Mouse (Mus musculus): Measurements from ENCODE around the gene Gng12. TPM values are rescaled to one million over a fixed set of nuclear protein-coding genes. Genes with fewer than 3 reads are reported as not detected.

The Gng12 gene
- polyA plus RNA-seq, 1 experiment from 2014 or later, result 265 TPM

DNA sequence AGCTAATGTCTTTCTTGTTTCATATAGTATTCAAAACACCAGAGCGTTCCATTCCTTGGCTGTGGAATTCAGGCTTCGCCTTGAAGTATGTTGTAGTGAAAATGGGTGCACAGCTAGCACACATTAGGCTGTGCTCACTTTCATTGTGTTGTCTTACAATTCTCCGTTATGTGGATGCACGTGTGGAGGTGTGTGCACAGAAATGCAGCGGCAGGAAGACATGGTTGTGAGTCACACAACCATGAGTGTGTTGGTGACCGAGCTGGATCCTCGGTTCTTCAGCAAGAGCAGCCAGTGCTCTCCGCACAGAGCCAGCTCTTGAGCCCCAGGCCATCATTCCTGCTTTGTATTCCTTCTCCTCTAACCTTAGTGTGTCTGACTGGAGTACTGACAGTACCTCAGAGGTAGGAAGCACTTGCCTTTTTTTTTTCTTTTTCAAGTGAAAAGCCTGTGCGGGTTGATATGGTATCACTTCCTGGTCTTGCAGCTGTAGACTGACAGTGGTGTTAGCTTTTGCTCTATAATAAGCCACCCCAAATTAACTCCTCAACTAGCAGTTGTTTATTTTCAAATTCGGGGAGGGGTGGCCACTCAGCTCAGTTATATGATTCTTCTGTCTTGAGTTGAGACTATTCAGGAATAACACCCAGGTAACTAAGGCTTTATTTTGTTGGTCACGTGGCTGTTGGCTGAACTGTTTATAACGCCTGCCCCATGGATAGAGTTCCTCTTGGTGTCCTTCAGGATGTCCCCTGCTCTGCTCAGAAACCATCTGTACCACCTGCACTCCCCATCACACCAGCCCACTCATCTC, 48.2 kb downstream of the Gng12 start:
- no peak for TF ChIP-seq CTCF (IDR thresholded peaks at IDR 0.05; ENCODE audit: low read depth)
- WGBS, result 76% methylated on average over 12 of the region's 12 CpGs
- no peak for ATAC-seq
- Histone ChIP-seq H3K9me3 (ENCODE audit: control insufficient read depth) (no peaks in the 10 kb centered on the region), H3K27me3 (replicated peaks; ENCODE audit: control insufficient read depth, insufficient read depth, low read length) (no peaks in the 10 kb centered on the region), H3K4me3 (ENCODE audit: low read depth, low read length) (no peak overlapping the region), H3K4me1 (replicated peaks; ENCODE audit: control insufficient read depth, insufficient read depth, low read length) (no peaks in the 10 kb centered on the region; the same call in 1 of the 2 replicates), H3K27ac (ENCODE audit: low read depth, low read length) (no peak overlapping the region), H3K36me3 (ENCODE audit: control insufficient read depth, insufficient read depth) (peaks cover 6% of the 10 kb centered on the region; the same call in 1 of the 2 replicates), H3K9ac (ENCODE audit: low read depth, low read length) (no peak overlapping the region), H3K4me2 (replicated peaks; ENCODE audit: low read depth) (no peak overlapping the region)

DNA sequence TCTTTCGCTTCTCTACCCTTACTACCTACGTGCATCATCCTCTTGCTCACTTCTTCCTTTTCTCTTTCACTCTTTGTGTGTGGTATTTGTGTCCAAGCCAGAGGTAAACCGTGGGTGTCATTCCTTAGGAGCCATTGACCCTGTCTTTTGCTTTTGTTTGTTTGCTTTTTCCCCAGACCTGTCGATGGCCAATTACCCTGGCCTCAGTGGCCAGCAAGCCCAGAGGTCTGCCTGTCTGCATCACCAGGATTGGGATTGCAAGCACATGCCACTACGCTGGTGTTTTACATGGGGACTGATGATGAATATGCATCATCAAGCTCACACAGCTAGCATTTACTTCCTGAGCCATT, 48.8 kb downstream of the Gng12 start:
- H3K36me3 ChIP-seq (ENCODE audit: control insufficient read depth, insufficient read depth), result peaks cover 10% of the 10 kb centered on the region; the same call in 1 of the 2 replicates
- 60% methylated on average over 5 of the region's 5 CpGs for WGBS
- no peak overlapping the region for H3K9ac ChIP-seq (ENCODE audit: low read depth, low read length)
- no peak overlapping the region for H3K4me2 ChIP-seq (replicated peaks; ENCODE audit: low read depth)
- no peak overlapping the region for H3K4me3 ChIP-seq (ENCODE audit: low read depth, low read length)
- no peak for ATAC-seq
- H3K4me1 ChIP-seq (replicated peaks; ENCODE audit: control insufficient read depth, insufficient read depth, low read length), result no peaks in the 10 kb centered on the region; the same call in 1 of the 2 replicates
- no peak for TF ChIP-seq CTCF (IDR thresholded peaks at IDR 0.05; ENCODE audit: low read depth)
- H3K27me3 ChIP-seq (replicated peaks; ENCODE audit: control insufficient read depth, insufficient read depth, low read length), result no peaks in the 10 kb centered on the region
- no peak overlapping the region for H3K27ac ChIP-seq (ENCODE audit: low read depth, low read length)
- no peaks in the 10 kb centered on the region for H3K9me3 ChIP-seq (ENCODE audit: control insufficient read depth)

DNA sequence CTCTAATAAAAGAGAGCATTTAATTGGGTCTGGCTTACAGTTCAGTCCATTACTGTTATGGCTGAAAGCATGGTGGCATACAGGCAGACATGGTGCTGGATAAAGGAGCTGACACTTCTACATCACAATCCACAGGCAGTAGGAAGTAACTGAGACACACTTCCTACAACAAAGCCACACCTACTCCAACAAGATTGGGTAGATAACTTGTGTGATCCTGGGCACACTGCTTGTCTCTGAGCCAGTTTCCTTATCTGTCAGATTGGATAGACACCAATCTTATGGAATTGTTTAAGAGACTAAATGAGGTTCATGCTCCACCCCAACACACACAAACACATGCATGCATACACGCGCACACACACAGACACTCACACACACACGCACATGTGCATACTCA, 51.9 kb downstream of the Gng12 start:
- H3K4me1 ChIP-seq (replicated peaks; ENCODE audit: control insufficient read depth, insufficient read depth, low read length), result no peaks in the 10 kb centered on the region
- H3K4me3 ChIP-seq (ENCODE audit: low read depth, low read length), result no peak overlapping the region
- H3K9me3 ChIP-seq (ENCODE audit: control insufficient read depth), result no peaks in the 10 kb centered on the region
- no peak overlapping the region for H3K4me2 ChIP-seq (replicated peaks; ENCODE audit: low read depth)
- peaks cover 10% of the 10 kb centered on the region; the same call in 1 of the 2 replicates for H3K36me3 ChIP-seq (ENCODE audit: control insufficient read depth, insufficient read depth)
- no peak overlapping the region for H3K27ac ChIP-seq (ENCODE audit: low read depth, low read length)
- no peak for ATAC-seq
- no peak for TF ChIP-seq CTCF (IDR thresholded peaks at IDR 0.05; ENCODE audit: low read depth)
- no peaks in the 10 kb centered on the region for H3K27me3 ChIP-seq (replicated peaks; ENCODE audit: control insufficient read depth, insufficient read depth, low read length)
- WGBS, result 88% methylated on average over 3 of the region's 3 CpGs
- no peak overlapping the region for H3K9ac ChIP-seq (ENCODE audit: low read depth, low read length)

DNA sequence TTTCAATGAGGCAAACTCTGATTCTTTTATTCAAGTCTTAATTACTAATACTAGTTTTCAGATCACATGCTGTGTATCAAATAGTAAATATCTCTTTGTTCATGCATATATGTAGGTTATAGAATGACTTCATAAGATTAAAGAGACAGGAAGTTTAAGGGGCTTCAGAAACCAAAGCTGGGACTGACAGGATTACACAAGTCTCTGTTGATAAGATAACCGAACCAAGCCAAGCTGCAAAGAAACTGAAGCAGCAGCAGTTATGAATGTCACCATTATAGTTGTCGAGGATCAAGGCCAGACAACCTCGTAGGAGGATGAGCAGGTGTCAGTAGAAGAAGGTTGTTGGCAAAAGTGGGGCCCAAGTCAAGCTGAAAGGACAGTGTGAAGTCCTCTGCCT, 52.7 kb downstream of the Gng12 start:
- TF ChIP-seq CTCF (IDR thresholded peaks at IDR 0.05; ENCODE audit: low read depth), result no peak
- Histone ChIP-seq H3K27ac (ENCODE audit: low read depth, low read length) (no peak overlapping the region), H3K27me3 (replicated peaks; ENCODE audit: control insufficient read depth, insufficient read depth, low read length) (no peaks in the 10 kb centered on the region), H3K4me2 (replicated peaks; ENCODE audit: low read depth) (no peak overlapping the region), H3K9ac (ENCODE audit: low read depth, low read length) (no peak overlapping the region), H3K4me1 (replicated peaks; ENCODE audit: control insufficient read depth, insufficient read depth, low read length) (no peaks in the 10 kb centered on the region), H3K4me3 (ENCODE audit: low read depth, low read length) (no peak overlapping the region), H3K9me3 (ENCODE audit: control insufficient read depth) (no peaks in the 10 kb centered on the region), H3K36me3 (ENCODE audit: control insufficient read depth, insufficient read depth) (peaks cover 10% of the 10 kb centered on the region; the same call in 1 of the 2 replicates)
- WGBS, result 38% methylated on average over 3 of the region's 3 CpGs
- no peak for ATAC-seq

DNA sequence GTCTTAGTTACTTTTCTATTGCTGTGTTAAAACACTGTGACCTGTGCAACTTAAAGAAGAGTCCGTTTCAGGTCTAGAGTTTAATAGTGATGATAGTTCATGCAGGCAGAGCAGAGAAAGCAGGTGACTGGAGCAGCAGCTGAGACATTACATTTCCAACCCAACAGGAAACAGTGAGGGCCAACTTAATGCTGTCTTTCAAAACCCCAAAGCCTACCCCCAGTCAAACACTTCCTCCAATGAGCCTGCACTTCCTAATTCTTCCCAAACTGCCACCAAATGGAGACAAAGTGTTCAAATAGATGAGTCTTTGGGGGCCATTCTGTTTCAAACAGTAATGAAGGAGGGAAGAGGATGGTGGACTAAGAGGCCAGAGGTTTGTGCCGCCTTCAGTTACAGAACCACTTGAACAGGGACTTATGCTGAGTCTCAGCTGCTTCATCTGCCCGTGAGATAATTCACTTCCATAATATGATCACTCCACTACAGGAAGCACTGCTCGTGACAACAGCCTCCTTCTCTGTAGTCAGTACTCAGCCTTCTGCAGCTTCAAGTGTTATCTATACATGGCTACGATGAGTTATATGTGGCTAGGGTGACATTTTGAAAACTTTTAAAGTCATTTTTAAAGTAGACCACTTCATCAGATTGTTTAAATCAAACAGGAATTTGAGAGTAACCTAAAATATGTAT, 55.7 kb downstream of the Gng12 start:
- Histone ChIP-seq H3K27ac (ENCODE audit: low read depth, low read length) (no peak overlapping the region), H3K9ac (ENCODE audit: low read depth, low read length) (no peak overlapping the region), H3K36me3 (ENCODE audit: control insufficient read depth, insufficient read depth) (peaks cover 8% of the 10 kb centered on the region; the same call in 1 of the 2 replicates), H3K4me2 (replicated peaks; ENCODE audit: low read depth) (no peak overlapping the region), H3K4me1 (replicated peaks; ENCODE audit: control insufficient read depth, insufficient read depth, low read length) (no peaks in the 10 kb centered on the region; the same call in 1 of the 2 replicates), H3K9me3 (ENCODE audit: control insufficient read depth) (no peaks in the 10 kb centered on the region), H3K4me3 (ENCODE audit: low read depth, low read length) (no peak overlapping the region), H3K27me3 (replicated peaks; ENCODE audit: control insufficient read depth, insufficient read depth, low read length) (no peaks in the 10 kb centered on the region)
- WGBS, result 72% methylated on average over 5 of the region's 5 CpGs
- no peak for TF ChIP-seq CTCF (IDR thresholded peaks at IDR 0.05; ENCODE audit: low read depth)
- no peak for ATAC-seq

DNA sequence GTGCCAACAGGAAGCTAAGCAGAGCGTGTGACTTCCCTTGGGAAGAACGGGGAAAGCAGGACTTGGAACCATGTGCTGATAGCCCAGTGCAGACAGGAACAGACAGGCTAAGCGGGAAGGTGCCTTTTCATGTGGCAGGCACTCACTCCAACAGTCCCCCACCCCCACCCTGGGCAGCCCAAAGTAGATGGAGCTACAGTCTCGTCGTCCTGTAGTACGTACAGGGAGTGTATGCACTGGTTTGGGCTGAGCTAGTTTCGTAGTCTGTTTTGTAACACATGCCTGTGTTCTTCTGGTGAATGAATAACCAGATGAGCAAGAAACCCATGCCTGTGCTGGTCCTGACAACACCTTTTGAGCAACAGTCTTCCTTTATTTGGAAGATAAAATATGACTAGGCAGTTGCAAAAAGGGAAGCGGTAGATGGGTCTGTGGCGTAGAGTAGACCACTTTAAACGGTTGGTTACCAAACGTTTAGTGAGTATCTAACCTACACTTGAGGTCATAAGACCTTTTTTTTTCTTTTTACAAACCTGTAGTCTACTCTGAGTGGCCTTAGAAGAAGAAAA, 57.8 kb downstream of the Gng12 start:
- Histone ChIP-seq H3K36me3 (ENCODE audit: control insufficient read depth, insufficient read depth) (peaks cover 7% of the 10 kb centered on the region; the same call in 1 of the 2 replicates), H3K27ac (ENCODE audit: low read depth, low read length) (peak overlapping the region; percentile 60; the same call in 1 of the 2 replicates), H3K9ac (ENCODE audit: low read depth, low read length) (0 out of 2 replicates have a peak overlapping the region, but pooled peaks have one; percentile 31), H3K4me1 (replicated peaks; ENCODE audit: control insufficient read depth, insufficient read depth, low read length) (no peaks in the 10 kb centered on the region; the same call in 1 of the 2 replicates), H3K4me2 (replicated peaks; ENCODE audit: low read depth) (peak overlapping the region; percentile 52), H3K4me3 (ENCODE audit: low read depth, low read length) (0 out of 2 replicates have a peak overlapping the region, but pooled peaks have one; percentile 3), H3K27me3 (replicated peaks; ENCODE audit: control insufficient read depth, insufficient read depth, low read length) (no peaks in the 10 kb centered on the region), H3K9me3 (ENCODE audit: control insufficient read depth) (no peaks in the 10 kb centered on the region)
- 34% methylated on average over 11 of the region's 11 CpGs for WGBS
- TF ChIP-seq CTCF (IDR thresholded peaks at IDR 0.05; ENCODE audit: low read depth), result no peak
- peak; percentile 80 for ATAC-seq

Measured in intestine, postnatal 0 days (tissue).